Mouse (Mus musculus): ENCODE data around the gene Hoxb6. TPM values are rescaled to one million over a fixed set of nuclear protein-coding genes. Genes with fewer than 3 reads are reported as not detected.

The Hoxb6 gene
- total RNA-seq, 1 experiment from 2014 or later: not detected

- ATAC-seq (replicated peaks; ENCODE audit: insufficient number of reproducible peaks, low FRiP score, low TSS enrichment, poor library complexity, severe bottlenecking): no peak
Measured at GRCm38 (mm10) chr11:96324125-96324524, 31.8 kb downstream of the Hoxb6 start.

DNA sequence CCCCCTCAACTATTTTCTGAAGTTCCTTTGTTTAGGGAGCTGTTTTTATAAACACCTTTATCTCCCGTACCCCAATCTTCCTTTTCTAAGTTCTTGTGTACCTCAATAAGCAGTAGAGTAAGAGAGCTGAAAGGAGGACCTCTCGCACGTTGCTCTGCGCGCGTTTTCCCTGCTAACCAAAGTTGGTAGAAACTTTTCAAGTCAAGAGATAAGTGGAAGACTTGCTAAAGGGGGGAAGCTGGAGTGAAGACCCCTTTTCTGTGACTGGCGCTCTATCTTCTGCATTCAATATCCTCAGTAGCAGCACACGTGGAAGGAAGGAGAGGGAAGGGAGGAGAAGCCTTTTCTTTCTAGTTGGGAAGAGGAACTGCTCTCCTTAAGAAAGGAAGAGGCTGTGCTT, 32.7 kb downstream of the Hoxb6 start:
- no peak for ATAC-seq (replicated peaks; ENCODE audit: insufficient number of reproducible peaks, low FRiP score, low TSS enrichment, poor library complexity, severe bottlenecking)

DNA sequence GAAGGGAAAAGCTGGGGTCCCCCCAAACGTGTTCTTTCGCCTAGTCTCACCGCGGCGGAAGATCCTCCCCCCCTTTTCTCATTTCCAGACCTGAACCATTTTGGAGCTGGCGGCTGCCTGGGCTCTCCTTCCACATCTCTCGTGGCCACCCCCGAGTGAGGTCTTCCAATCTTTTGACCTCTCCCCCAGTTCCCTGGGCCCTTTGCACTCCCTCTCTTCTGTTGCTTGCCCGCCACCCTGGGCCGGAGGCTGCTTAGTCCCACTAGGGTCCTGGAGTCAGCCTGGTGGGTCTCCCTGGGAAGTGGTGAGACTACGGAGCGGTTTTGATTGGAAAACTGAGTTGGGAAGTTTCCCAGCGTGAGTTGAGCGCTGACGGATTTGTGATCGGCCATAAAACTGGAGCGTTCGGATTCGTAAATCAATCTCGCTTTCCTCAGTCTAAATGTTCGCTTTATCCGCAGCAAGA, 33.5 kb downstream of the Hoxb6 start:
- no peak for ATAC-seq (replicated peaks; ENCODE audit: insufficient number of reproducible peaks, low FRiP score, low TSS enrichment, poor library complexity, severe bottlenecking)

DNA sequence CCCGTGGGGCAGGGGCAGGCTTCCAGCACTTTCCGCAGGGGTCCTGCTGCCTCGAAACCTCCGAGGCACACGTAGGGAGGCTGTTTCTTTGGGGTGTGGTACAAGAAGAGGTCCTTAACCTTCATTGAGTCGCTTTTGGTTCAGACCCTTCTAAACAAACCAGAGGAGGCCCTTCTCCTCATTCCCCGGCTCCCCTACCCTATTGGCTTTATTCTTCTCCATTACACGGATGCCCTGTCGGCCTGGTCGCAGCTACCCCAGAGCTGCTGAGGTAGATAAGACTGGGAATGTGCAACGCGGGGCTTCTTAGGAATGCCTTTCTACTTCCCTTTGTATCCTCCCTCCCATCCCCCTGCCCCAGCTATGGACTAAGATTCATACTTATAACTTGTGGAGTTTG, 34.4 kb downstream of the Hoxb6 start:
- no peak for ATAC-seq (replicated peaks; ENCODE audit: insufficient number of reproducible peaks, low FRiP score, low TSS enrichment, poor library complexity, severe bottlenecking)

DNA sequence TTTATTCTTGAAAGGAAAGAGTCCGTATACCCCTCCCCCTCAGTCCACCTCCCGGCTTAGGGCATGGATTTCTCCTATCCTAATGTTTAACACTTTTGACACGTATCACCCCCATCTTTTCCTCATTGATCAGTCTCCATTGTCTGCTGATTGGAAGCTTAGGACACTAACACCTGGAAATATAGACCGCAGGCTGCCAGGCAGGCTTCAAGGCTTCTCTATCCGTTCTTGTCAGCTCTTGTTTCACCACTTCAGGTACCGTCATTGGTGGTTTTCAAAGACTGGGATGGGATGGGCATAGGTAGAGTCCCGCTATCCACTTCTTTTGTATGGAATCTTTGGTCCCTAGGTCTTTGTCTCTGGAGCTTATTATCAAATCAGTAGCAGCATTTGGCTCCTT, 34.8 kb downstream of the Hoxb6 start:
- no peak for ATAC-seq (replicated peaks; ENCODE audit: insufficient number of reproducible peaks, low FRiP score, low TSS enrichment, poor library complexity, severe bottlenecking)

DNA sequence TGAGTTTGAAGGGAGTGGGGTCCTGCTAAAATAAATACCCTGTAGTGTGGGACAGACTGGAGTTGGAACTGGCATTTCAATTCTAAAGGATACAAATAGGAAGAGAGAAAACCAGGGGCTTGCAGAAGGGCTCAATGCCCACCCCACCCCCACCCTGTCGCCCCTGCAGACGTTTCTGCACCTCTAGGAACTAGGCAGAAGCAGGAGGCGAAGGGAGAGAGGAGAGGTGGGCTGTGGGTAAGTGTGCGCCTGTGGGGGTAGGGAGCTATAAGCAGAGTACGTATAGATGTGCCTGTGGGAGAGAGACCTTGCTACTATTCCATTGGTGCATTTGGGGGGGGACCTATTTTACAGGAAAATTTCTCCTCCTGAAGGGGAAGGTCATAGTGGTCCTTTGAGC, 35.5 kb downstream of the Hoxb6 start:
- ATAC-seq (replicated peaks; ENCODE audit: insufficient number of reproducible peaks, low FRiP score, low TSS enrichment, poor library complexity, severe bottlenecking): no peak

DNA sequence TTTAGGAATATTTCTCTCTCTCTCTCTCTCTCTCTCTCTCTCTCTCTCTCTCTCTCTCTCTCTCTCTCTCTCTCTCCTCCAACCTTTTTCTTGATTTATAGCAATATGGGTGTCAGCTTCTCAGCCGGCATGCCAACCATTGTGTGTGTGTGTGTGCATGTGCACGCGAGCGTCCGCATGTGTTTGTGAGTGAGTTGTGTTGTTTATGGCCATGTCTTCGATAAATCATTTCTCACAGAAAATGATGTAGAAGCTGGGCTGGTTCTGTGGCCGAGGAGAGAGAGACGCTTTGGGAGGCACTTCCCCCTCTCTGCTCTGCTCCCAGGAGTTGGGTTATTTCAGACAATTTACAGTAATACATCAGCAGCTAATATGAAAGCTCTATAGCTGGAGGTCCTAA, 36.3 kb downstream of the Hoxb6 start:
- no peak for ATAC-seq (replicated peaks; ENCODE audit: insufficient number of reproducible peaks, low FRiP score, low TSS enrichment, poor library complexity, severe bottlenecking)

- no peak for ATAC-seq (replicated peaks; ENCODE audit: insufficient number of reproducible peaks, low FRiP score, low TSS enrichment, poor library complexity, severe bottlenecking)
Measured at GRCm38 (mm10) chr11:96332105-96332504, 39.8 kb downstream of the Hoxb6 start.

DNA sequence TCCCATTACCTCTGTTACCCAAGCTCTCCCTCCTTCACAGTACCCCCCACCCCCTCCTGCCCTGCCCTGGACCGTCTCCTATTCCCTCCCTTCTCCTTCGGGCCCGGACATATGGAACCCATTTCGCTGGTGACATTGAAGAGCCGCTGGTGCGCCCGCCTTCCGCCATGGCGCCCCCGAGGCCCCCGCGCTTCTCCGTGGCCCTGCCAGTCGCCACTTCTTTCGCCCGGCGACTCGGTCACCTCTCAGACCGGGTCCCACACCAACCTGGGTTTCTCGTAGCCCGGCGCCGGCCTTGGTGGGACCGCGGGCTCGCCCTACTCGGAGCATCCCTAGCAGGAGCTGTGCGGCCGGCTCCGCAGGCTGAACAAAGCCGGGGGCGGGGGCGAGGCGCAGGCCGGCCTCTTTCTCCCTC, 40.3 kb downstream of the Hoxb6 start:
- ATAC-seq (replicated peaks; ENCODE audit: insufficient number of reproducible peaks, low FRiP score, low TSS enrichment, poor library complexity, severe bottlenecking): no peak

DNA sequence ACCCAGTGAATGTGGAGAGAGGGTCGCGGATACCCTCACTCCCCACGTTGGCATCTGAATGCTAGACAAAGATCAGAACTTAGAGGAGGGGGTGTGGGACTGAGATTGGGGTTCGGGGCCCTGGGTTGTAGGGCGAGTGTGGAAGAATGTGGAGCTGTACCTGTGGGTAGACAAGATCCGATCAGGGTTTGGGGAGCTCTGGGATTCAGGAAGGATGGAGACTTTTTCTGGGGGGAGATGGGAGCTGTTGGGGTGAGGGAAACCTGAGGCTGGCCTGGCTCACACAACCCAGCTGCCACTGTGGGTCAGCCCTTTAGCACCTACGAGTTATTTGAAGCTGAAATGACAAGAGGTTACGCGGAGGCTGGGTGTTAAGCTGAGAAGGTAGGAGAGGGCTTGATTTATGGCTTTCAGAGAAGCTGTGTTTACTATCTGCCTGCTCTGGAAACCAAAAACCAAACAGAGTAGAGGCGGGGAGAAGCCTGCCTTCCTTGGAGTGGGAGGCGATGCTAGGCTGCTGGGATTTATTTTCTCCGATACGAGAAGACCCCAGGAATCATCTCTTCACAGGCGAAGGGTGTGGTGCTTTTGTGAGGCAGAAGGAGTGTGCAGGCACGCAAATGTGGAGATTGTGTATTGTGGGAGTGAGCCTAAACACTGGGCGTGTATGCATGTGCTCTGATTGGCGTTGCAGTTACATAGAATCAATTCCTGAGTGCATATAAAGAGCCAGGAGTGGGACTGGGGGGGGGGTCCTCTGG, 41.1 kb downstream of the Hoxb6 start:
- no peak for ATAC-seq (replicated peaks; ENCODE audit: insufficient number of reproducible peaks, low FRiP score, low TSS enrichment, poor library complexity, severe bottlenecking)

GRCm38 (mm10) chr11:96334002-96334364, 41.7 kb downstream of the Hoxb6 start:
- ATAC-seq (replicated peaks; ENCODE audit: insufficient number of reproducible peaks, low FRiP score, low TSS enrichment, poor library complexity, severe bottlenecking): no peak

DNA sequence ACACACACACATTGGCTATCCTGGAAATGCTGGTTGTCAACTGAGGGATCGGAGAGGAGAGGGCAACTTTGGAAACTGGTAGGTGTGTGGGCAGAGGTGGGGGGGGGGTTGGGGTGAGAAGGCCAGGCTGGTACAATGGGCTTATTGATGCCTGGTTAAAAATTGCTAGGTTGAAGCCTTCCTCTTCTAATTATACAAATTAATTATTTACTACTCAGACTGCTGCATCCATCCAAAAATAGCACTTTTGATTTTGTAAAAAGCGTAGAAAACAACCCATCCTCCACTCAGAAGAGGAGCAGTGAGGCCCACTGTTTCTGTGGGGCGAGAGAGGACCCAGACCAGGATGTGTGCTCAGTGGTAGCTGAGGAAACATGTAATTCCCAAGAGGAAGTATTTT, 42.7 kb downstream of the Hoxb6 start:
- no peak for ATAC-seq (replicated peaks; ENCODE audit: insufficient number of reproducible peaks, low FRiP score, low TSS enrichment, poor library complexity, severe bottlenecking)

- ATAC-seq (replicated peaks; ENCODE audit: insufficient number of reproducible peaks, low FRiP score, low TSS enrichment, poor library complexity, severe bottlenecking): no peak
Measured at GRCm38 (mm10) chr11:96336597-96336996, 44.3 kb downstream of the Hoxb6 start.

DNA sequence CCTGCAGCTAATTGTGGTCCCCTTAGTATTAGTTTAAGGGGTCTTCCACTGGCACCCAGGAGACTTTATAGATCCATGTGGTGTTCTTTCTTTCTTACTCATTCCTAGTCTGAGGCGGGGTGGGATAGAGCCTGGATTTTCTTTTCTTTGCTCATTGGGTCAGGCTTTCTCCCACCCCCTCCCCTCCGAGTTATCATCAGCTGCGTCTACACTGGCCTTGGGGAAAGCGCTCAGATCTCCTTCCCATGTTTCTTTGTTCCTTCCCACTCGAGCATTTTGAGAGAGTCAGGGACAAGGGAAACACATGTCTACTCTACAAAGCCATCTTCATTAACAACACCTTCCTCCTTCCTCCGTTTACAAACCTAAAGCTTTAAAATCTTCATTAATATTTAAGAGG, 44.8 kb downstream of the Hoxb6 start:
- ATAC-seq (replicated peaks; ENCODE audit: insufficient number of reproducible peaks, low FRiP score, low TSS enrichment, poor library complexity, severe bottlenecking): no peak

DNA sequence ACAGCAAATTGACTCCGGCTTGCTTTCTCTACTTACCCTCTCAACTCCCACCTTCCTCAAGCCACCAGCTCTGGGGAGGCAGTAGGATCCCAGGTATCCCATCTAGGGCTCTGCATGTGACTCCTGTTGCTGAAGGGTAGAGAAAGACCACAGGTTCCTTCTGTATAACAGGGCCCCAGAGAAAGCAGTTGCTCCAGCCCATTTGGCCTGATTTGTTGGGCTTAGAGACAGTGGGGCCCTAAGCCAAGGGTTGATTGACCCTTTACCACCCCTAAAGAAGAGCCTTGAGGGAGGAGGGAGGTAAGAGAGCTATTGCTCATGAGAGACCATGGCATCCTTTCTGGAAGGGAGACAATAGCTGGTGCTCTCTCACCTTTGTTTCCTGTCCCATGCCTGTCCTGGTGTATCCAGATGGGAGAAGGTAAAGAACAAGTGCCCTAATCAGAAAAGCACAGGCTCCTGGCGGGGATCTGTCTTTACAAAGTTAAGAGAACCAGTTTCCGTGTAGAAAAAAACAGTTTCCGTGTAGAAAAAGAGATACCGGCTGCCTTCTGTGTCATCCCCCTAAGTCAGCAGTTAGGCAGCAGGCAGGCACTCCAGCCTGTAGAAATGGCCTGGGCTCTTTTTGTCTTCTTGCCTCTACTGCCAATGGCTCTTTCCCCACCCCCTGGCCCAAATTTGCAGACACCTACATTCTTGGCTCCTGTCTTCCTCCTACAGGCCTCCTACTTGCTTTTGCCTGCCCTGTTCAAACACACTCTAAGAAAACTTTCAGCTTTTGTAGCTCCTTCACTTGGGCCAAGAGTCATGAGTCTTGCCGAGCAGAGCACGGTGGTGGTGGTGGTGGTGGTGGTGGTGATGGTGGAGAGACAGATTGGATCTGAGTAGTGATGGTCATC, 46.9 kb downstream of the Hoxb6 start:
- no peak for ATAC-seq (replicated peaks; ENCODE audit: insufficient number of reproducible peaks, low FRiP score, low TSS enrichment, poor library complexity, severe bottlenecking)

GRCm38 (mm10) chr11:96340698-96341365, 48.6 kb downstream of the Hoxb6 start:
- ATAC-seq (replicated peaks; ENCODE audit: insufficient number of reproducible peaks, low FRiP score, low TSS enrichment, poor library complexity, severe bottlenecking): no peak

GRCm38 (mm10) chr11:96341701-96342575, 49.7 kb downstream of the Hoxb6 start:
- no peak for ATAC-seq (replicated peaks; ENCODE audit: insufficient number of reproducible peaks, low FRiP score, low TSS enrichment, poor library complexity, severe bottlenecking)

DNA sequence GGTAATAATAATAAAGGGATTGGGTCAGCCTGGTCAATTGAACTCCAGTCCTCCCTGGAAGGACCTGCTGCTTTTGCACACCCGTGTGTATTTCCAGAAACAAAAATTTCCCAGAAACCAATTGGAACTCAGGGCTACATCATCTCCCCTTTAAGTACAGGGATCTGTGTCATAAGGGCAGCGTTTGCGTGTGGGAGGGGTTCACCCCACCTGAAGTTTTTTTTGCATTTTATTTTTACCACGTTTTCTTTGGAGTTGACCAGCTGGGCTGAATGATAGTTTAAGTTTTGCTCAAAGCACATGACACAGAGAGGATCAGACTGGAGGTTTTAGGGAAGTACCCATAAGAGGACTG, 50.3 kb downstream of the Hoxb6 start:
- no peak for ATAC-seq (replicated peaks; ENCODE audit: insufficient number of reproducible peaks, low FRiP score, low TSS enrichment, poor library complexity, severe bottlenecking)

All from monocyte, adult 5-6 weeks (primary cell).